Mouse (Mus musculus): Measurements from ENCODE around the gene Ssbp3.

DNA sequence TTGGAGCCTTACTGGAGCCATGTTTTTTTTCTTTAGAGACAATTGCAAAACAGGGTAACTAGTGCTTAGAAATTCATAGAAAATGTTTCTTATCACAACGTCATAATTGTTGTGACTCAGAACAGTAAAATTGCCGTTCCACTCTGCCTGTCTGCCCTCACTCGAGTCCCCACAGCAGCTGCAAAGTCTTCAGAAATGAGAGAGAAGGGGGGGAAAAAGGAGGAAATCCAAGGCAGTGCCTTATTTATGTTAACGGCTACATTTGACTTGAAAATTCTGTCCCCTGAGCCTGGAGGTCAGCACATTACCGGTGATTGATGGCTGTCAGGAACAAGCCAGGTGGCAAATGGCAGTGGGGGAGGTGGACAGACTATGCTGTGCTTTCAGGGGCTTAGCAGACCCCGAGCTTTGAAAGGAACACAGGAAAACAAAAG, 66.7 kb downstream of the Ssbp3 start:
- TF ChIP-seq POLR2A (IDR thresholded peaks at IDR 0.05; ENCODE audit: borderline replicate concordance, extremely low read depth, low read depth, low read length) (no peak), CTCF (IDR thresholded peaks at IDR 0.05; ENCODE audit: insufficient read depth, low read length) (no peak)

All from lung, adult 2 months (tissue).